Mouse (Mus musculus) cerebellum, adult 8-10 months (tissue): ENCODE data around the gene Tax1bp3.

Source experiments
- DNase-seq: peaks from one replicate; pipeline ENCODE4 v3.0.0; 2022

Gene Tax1bp3

GRCm38 (mm10) chr11:73176186-73176585 lies 697 bp upstream of the Tax1bp3 start:
- no peak for DNase-seq

- DNase-seq: no peak
Measured at GRCm38 (mm10) chr11:73177509-73177875, 609 bp downstream of the Tax1bp3 start.

- no peak for DNase-seq
Measured at GRCm38 (mm10) chr11:73177895-73178294, 1.0 kb downstream of the Tax1bp3 start.

- no peak for DNase-seq
Measured at GRCm38 (mm10) chr11:73185872-73186615, 9.2 kb downstream of the Tax1bp3 start.

GRCm38 (mm10) chr11:73187231-73187630 lies 10.3 kb downstream of the Tax1bp3 start:
- DNase-seq: no peak

GRCm38 (mm10) chr11:73193047-73193446 lies 16.2 kb downstream of the Tax1bp3 start:
- DNase-seq: peak; percentile 60

GRCm38 (mm10) chr11:73194444-73194843 lies 17.6 kb downstream of the Tax1bp3 start:
- DNase-seq: no peak

GRCm38 (mm10) chr11:73198190-73198589 lies 21.3 kb downstream of the Tax1bp3 start:
- no peak for DNase-seq

- no peak for DNase-seq
Measured at GRCm38 (mm10) chr11:73198603-73199229, 21.8 kb downstream of the Tax1bp3 start, which contains the start of gene Ctns. Gene Ctns, minus strand, starts transcription at chr11:73199042.

GRCm38 (mm10) chr11:73199230-73199712 lies 22.4 kb downstream of the Tax1bp3 start, which contains the start of gene Shpk:
Gene Shpk, plus strand, starts transcription at chr11:73199460.
- peak; percentile 96 for DNase-seq

GRCm38 (mm10) chr11:73199879-73200278 lies 23.0 kb downstream of the Tax1bp3 start:
- DNase-seq: no peak

GRCm38 (mm10) chr11:73201021-73201420 lies 24.1 kb downstream of the Tax1bp3 start:
- DNase-seq: no peak

- DNase-seq: no peak
Measured at GRCm38 (mm10) chr11:73201597-73201996, 24.7 kb downstream of the Tax1bp3 start.

GRCm38 (mm10) chr11:73203895-73204294 lies 27.0 kb downstream of the Tax1bp3 start:
- no peak for DNase-seq

GRCm38 (mm10) chr11:73205194-73205593 lies 28.3 kb downstream of the Tax1bp3 start:
- DNase-seq: no peak

GRCm38 (mm10) chr11:73207621-73208020 lies 30.7 kb downstream of the Tax1bp3 start:
- DNase-seq: no peak

- DNase-seq: no peak
Measured at GRCm38 (mm10) chr11:73213956-73214355, 37.1 kb downstream of the Tax1bp3 start.

GRCm38 (mm10) chr11:73219671-73220070 lies 42.8 kb downstream of the Tax1bp3 start:
- DNase-seq: no peak

GRCm38 (mm10) chr11:73220651-73221050 lies 43.8 kb downstream of the Tax1bp3 start:
- DNase-seq: no peak

- DNase-seq: no peak
Measured at GRCm38 (mm10) chr11:73222846-73223245, 46.0 kb downstream of the Tax1bp3 start.

- DNase-seq: no peak
Measured at GRCm38 (mm10) chr11:73223966-73224365, 47.1 kb downstream of the Tax1bp3 start.

GRCm38 (mm10) chr11:73225856-73226255 lies 49.0 kb downstream of the Tax1bp3 start:
- DNase-seq: no peak

- no peak for DNase-seq
Measured at GRCm38 (mm10) chr11:73228881-73229280, 52.0 kb downstream of the Tax1bp3 start.

GRCm38 (mm10) chr11:73230081-73230480 lies 53.2 kb downstream of the Tax1bp3 start:
- DNase-seq: no peak
